Mouse (Mus musculus): ENCODE results near the gene Ctcf.

DNA sequence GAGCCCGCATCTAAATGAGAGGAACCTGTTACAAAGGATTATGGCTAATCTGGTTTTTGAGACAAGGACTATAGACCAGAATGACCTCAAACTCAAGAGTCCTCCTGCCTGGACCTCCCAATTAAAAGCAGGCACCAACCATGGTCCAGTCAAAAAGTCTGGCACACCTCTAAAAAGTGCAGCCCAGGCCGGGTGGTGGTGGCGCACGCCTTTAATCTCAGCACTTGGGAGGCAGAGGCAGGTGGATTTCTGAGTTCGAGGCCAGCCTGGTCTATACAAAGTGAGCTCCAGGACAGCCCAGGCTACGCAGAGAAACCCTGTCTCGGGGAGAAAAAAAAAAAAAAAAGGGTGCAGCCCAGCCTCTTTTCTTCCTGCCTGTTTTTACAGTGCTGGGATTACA, 49.0 kb downstream of the Ctcf start:
- no peak for TF ChIP-seq CTCF (conservative IDR thresholded peaks at IDR 0.05; ENCODE audit: insufficient read depth, insufficient read length, low read depth, low read length)
- no peak for TF ChIP-seq POLR2A (IDR thresholded peaks at IDR 0.05; ENCODE audit: low read depth, low read length)
